Mouse (Mus musculus) olfactory bulb, adult 2 months (tissue): Measurements from ENCODE around the gene Mrpl52.

ENCODE experiments used
- CTCF ChIP-seq: fragments of 200-500 bp; IDR thresholded peaks from 2 replicates; pipeline ENCODE4 v1.5.1; 2012; ENCODE audit warnings: low read depth, mild to moderate bottlenecking, low read length, moderate library complexity; ENCODE audit not compliant: insufficient read depth
- POLR2A ChIP-seq: fragments of 200-500 bp; IDR thresholded peaks from 2 replicates; pipeline ENCODE4 v1.6.1; 2012; ENCODE audit warnings: mild to moderate bottlenecking, low read depth, low read length, moderate library complexity; ENCODE audit not compliant: insufficient read depth

DNA sequence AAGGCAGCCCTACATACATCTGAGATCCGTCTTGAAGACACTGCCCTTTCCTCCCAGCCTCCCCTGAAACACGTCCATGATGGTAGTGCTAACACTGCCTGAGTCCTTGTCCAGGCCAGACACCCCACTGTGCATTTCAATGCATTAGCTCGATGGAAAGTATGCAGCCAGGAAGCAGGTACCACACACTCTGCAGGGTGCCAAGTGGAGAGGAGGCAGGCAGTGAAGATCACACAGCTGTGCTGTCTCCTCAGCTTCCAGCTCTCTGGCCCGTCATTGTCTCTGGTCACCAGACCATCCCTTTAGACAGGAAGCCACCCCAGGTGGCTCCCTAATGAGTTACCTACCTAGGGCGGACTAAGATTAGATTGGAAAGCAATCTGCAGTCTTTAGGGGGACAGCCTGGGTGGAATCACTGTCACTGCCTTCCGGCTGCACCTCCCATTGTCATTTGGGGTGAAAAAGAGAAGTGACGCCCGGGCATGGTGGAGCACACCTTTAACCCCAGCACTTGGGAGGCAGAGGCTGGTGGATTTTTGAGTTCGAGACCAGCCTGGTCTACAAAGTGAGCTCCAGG, 14.6 kb upstream of the Mrpl52 start:
- TF ChIP-seq CTCF (no peak), POLR2A (no peak)
